Mouse (Mus musculus): ENCODE measurements at regions not wholly inside any gene's neighbourhood (a gene's known extent, or its start where the extent isn't known, plus 50 kb on each side); places are given as distances from the start of the nearest gene placed in this dataset.

DNA sequence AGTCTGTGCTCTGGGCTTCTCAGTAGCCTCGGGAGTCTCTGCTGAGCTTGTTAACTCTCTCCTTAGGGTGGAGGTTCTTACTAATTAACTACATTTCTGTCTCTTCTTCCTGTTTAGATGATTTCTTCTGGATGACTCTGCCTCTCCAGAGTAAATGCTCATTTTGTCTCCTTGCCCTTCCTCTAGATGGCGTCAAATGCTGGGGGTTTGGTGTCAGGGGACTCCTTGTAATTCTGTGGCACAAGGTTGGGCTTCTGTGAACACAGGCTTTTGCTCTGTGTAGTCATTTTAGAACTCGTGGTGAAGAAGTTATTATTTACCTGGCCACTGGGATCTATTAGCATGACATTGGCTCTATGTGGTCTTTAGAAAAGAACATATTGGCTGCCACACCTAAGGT, 298.4 kb downstream of the Ndfip2 start:
- no peak for DNase-seq

GRCm38 (mm10) chr14:105544066-105544465, 285.7 kb downstream of the Ndfip2 start:
- no peak for DNase-seq

- DNase-seq = no peak
Measured at GRCm38 (mm10) chr14:105542486-105543145, 284.2 kb downstream of the Ndfip2 start.

- no peak for DNase-seq
Measured at GRCm38 (mm10) chr14:105542090-105542485, 283.7 kb downstream of the Ndfip2 start.

DNA sequence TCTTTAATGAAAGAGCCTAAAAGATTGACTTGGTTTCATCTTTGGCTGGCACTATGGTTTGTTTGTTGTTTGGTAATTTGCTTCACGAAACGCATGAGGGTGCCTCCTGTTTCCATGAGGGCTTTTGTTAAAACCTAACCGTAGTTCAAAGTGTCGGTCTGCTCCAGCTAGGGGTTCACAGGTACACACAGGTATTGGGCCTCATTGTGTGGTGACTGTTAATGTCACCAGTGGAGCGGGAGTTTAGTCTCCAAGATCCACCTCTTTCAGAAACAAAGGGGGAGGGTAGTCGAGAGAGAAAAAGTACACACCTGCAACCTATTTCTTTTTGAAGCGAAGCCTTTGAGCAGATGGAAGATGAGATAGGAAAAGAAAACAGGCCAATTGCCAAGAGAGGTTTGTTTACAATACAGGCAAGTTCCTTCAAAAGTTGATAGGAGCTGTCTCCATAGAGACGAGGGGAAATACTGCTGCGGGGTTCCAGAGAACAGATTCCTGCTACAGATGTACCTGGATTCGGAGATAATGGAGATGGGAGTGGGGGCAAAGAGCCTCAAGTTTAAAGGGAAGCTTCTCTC, 273.9 kb downstream of the Ndfip2 start:
- no peak for DNase-seq

DNA sequence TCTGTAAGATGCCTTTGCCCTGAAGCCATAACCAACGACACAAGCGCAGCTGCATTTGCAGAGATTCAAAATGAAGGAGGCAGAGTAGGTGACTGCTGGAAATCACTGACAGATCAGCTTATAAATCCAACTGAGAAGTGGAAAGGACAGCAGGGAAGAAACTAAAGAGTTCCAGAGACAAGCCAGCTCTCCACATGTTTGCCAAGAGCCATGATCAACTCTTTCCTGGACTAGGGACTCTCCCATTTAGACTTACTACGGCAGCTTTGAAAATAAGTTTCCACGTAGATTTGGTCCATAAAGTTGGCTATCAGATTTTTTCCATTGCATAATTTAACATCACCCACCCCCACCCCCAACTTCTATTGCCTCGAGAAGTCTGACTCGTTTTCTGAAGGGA, 269.7 kb downstream of the Ndfip2 start:
- DNase-seq = no peak

GRCm38 (mm10) chr14:105523849-105524248, 265.5 kb downstream of the Ndfip2 start:
- DNase-seq = no peak

GRCm38 (mm10) chr14:105522279-105522678, 263.9 kb downstream of the Ndfip2 start:
- no peak for DNase-seq

DNA sequence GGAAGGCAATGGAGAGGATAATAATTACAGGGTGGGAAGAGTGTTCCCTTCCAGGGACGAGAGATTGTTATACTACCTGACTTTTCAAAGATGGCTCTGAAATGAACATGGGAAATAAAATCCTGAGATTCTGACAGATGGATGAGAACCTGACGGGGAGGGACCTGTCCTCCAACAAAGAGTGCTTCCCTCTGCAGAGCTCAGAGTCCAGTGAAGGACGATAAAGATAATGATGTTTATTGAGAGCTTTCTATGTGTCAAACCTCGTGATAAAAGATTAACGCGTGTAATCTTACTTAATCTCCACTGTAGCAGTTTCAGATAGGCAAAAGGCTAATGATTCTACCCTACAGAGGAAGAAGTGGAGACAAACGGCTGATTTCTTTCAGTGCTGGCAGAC, 260.3 kb downstream of the Ndfip2 start:
- DNase-seq = no peak

DNA sequence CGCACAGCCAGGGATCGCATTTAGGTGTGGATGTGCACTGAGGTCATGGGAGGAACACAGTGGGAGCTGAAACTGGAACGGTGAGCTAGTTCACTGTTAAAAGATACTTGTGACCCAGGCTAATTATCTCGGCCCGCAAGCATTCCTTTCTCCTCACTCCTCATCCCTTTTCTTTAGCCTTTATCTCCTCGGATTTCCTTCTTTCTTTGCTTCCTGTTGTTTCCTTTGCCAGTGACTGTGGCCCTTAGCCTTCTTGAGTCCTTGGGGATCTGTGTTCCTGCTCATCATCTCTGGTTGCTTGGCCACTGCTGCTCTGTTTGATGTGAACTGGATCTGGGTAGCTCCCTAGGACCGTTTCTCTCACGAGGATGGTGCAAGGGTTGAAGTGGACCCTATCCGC, 256.0 kb downstream of the Ndfip2 start:
- DNase-seq = no peak

GRCm38 (mm10) chr14:105512914-105513677, 254.7 kb downstream of the Ndfip2 start:
- peak; percentile 20 for DNase-seq

- no peak for DNase-seq
Measured at GRCm38 (mm10) chr14:105511826-105512225, 253.5 kb downstream of the Ndfip2 start.

GRCm38 (mm10) chr14:105511135-105511534, 252.8 kb downstream of the Ndfip2 start:
- no peak for DNase-seq

DNA sequence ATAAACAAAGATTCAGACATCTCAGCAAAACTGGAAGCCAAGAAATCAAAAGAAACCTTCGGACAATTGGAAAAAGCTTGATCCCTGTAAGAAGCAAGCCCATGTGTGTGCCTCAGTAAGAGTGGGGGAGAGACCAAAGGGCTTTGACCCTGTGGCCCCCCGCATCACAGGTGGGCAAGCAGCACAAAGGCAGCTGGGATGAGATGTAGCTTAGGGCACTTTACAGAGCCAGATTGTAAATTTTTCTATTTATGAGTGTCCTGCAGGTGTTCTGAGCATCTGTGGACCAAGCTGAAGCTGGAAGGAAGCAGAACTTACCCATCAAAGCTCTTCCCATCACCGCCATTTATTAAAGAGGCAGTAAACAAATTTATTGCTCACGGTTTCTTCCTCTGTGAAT, 246.9 kb downstream of the Ndfip2 start:
- DNase-seq = no peak

- DNase-seq = no peak
Measured at GRCm38 (mm10) chr14:105504376-105504775, 246.0 kb downstream of the Ndfip2 start.

- no peak for DNase-seq
Measured at GRCm38 (mm10) chr14:105503806-105504205, 245.4 kb downstream of the Ndfip2 start.

GRCm38 (mm10) chr14:105502633-105502975, 244.2 kb downstream of the Ndfip2 start:
- DNase-seq = no peak

DNA sequence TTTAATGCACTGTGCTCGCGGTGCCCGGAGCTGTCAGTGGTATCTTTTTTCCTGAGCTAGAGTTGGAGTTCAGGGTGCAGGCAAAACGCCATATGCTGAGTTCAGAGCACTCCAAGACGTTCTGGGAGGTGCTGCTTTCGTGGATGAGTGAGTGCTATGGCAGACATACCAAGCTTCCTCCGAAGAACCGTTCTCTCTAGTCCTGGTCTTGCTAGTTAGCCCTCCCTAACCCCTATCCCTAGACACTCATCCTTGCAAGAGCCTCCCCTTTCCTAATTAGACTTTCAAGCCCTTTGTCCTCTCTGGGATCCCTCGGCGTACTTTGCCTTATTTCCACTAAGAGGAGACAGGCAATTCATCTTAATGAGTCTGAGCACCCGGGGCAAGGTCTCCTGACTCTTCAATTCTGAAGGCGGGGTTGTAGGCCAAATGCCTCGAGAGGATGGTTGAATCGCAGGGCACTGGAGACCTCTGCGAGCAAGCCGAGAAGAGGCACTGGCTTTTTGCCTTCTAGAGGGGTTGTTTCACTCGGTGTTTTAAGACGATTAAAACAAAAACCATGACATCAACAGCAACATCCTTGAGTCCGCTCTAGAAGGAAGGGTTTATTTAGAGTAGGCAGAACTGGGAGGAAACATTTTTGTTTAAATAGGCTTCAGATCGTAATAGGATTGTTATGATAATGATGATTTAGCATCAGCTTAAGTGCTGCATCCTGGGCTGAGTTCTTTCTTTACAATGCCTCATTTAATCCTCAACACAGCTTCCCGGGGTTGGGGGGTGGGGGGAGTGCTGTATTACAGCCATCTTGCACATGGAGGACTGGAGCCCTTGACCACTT, 243.6 kb downstream of the Ndfip2 start:
- no peak for DNase-seq

- DNase-seq = no peak
Measured at GRCm38 (mm10) chr14:105500966-105501741, 242.8 kb downstream of the Ndfip2 start.

GRCm38 (mm10) chr14:105499319-105499895, 241.0 kb downstream of the Ndfip2 start:
- no peak for DNase-seq

DNA sequence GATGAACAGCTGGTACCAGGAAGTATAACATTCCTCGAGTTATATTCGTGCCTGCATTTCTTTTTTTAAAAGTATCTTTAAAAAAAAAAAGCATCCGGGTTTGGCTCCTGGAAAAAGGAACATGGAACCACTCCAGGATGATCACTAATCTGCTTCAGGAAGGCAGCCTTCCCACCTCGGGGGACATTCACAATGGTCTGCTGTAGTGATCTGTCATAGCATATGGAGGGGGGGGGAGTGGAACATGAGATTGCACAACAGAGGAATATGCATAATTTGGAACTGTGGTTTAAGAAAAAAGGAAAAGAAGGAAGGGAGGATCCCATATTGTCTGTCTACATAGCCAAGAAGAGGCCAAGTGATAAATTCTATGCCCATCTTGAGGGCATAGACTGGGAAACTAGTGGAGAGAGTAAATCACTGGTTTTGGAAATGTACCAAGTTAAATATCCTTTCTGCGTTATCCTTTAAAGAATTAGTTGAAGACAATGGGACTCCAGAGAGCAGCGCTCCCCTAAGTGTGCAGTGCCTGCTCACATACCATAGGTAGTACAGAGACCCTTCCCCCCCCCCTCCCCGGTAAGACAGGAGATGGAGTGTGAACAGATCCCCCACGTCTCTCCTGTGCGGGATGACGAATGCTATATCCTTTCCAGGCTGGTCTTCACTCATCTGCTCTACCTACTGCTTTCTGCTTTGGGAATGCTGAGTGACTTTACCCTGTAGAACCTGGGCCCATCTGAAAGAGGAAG, 240.0 kb downstream of the Ndfip2 start:
- peak; percentile 52 for DNase-seq

Measured in right cerebral cortex, adult 18-20 months (tissue).